Mouse (Mus musculus) heart, adult 2 months (tissue): Measurements from ENCODE around the gene Lpar1. TPM values are rescaled to one million over a fixed set of nuclear protein-coding genes. Genes with fewer than 3 reads are reported as not detected.
A peak's percentile ranks its signal among the peaks of the same experiment; 100 is the strongest.

Experiments used
- DNase-seq, 2 experiments: peaks; one replicate each; pipeline ENCODE4 v3.0.0; 2021
- H3K27ac ChIP-seq: fragments of 200-600 bp; 2 replicates; pipeline ENCODE4 v1.8.1; 2022
- H3K27me3 ChIP-seq: fragments of 200-500 bp; 2 replicates; pipeline ENCODE4 v1.6.1; 2012; ENCODE audit warnings: mild to moderate bottlenecking, low read length, inconsistent platforms, mixed read lengths; ENCODE audit not compliant: control insufficient read depth, insufficient read depth
- H3K36me3 ChIP-seq: fragments of 200-500 bp; 2 replicates; pipeline ENCODE4 v1.6.1; 2012; ENCODE audit warnings: low read length, inconsistent platforms; ENCODE audit not compliant: control insufficient read depth, insufficient read depth
- H3K4me1 ChIP-seq: fragments of 200-500 bp; 2 replicates; pipeline ENCODE4 v1.6.1; 2011; ENCODE audit warnings: low read length; ENCODE audit not compliant: control insufficient read depth, insufficient read depth
- H3K4me3 ChIP-seq: fragments of 200-600 bp; 2 replicates; pipeline ENCODE4 v1.8.1; 2022
- H3K79me2 ChIP-seq: fragments of 200-500 bp; replicated peaks from 2 replicates; pipeline ENCODE4 v1.6.1; 2012; ENCODE audit warnings: mild to moderate bottlenecking, inconsistent platforms, low read length, moderate library complexity, mixed read lengths; ENCODE audit not compliant: control insufficient read depth, insufficient read depth
- H3K9ac ChIP-seq: fragments of 200-500 bp; 2 replicates; pipeline ENCODE4 v1.6.1; 2012; ENCODE audit warnings: low read depth, mild to moderate bottlenecking, control low read depth, inconsistent platforms, low read length, mixed read lengths
- CTCF ChIP-seq: fragments of 200-600 bp; IDR thresholded peaks from 2 replicates; pipeline ENCODE4 v1.8.1; 2022; ENCODE audit warnings: antibody characterized with exemption, mild to moderate bottlenecking, moderate library complexity
- EP300 ChIP-seq: fragments of 200-500 bp; IDR thresholded peaks from 2 replicates; pipeline ENCODE4 v1.6.1; 2011; ENCODE audit warnings: low read depth, low read length, control low read depth; ENCODE audit not compliant: insufficient read depth
- POLR2A ChIP-seq: fragments of 200-500 bp; IDR thresholded peaks from 2 replicates; pipeline ENCODE4 v1.6.1; 2011; ENCODE audit warnings: mild to moderate bottlenecking, low read depth, low read length, control low read depth; ENCODE audit not compliant: insufficient read depth
- WGBS: fragments of 180-500 bp; shearing (Covaris S2); methylation state at CpG from one replicate; pipeline ENCODE4 v1.1.7; 2018; 5-methylcytosine and 5-hydroxymethylcytosine counted together
- intact Hi-C: fragments of 180-260 bp; cut with DNase I; formaldehyde crosslinking; loops from one replicate; pipeline ENCODE4 v1.15.1; 2025
- polyA plus RNA-seq: library from polyadenylated mRNA; depleted of rRNA; stranded (reverse); fragments of >200 nt; gene quantifications from 2 replicates; pipeline ENCODE4 v1.2.3, GENCODE M21; 2012
- total RNA-seq, 2 experiments: library from RNA; stranded (reverse); gene quantifications; 2 replicates each; pipeline ENCODE4 v1.2.3; 2021

Gene Lpar1
- total and polyA plus RNA-seq, 3 experiments, result 8.0 to 15.8 (median 10.7) TPM

DNA sequence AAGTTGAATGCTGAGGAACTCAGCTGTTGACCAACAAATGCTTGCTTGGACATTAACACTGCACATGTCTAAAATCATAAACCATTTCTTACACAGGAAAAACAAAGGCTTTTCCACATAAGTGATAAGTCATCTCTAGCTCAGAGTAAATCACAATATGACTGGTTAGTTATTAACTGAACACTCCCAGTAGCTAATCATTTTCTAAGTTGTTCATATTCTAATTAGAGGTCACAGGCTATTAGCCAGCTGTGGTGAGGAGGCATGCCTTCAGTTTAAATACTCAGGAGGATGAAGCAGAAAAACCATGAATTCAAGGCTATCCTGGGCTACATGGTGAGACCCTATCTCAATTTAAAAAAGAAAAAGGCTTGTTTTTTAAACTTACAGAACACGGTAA is 75.1 kb downstream of the Lpar1 start:
- WGBS, result 100% methylated on average over 1 of the region's 1 CpGs
- DNase-seq, result no peak
- no peaks in the 10 kb centered on the region for H3K79me2 ChIP-seq
- TF ChIP-seq EP300 (no peak), CTCF (no peak), POLR2A (no peak)
- H3K4me1 ChIP-seq, result no peaks in the 10 kb centered on the region
- no peaks in the 10 kb centered on the region for H3K27me3 ChIP-seq
- no peaks in the 10 kb centered on the region for H3K36me3 ChIP-seq
- H3K4me3 ChIP-seq, result no peak overlapping the region
- intact Hi-C loops, result no loop called here
- no peak overlapping the region; the same call in 1 of the 2 replicates for H3K27ac ChIP-seq
- no peak overlapping the region for H3K9ac ChIP-seq

DNA sequence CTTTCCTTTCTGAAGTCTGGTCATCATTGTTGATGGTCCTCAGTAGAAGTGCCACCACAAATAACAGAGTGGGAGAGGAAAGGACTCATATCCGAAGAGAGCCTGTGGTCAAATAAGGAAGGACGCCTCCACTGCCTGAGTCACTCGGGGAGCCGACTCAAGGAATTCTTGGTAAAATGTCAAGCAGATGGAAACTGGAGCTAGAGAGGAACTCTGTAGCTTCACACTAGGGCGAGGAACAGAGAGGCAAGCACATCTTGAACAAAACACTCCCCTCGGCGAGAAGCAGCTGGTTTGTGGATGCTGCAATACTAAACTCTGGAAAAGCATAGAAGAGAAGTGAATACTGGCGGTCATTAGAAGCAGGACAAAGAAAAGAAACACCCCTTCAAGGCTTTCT is 76.0 kb downstream of the Lpar1 start:
- Histone ChIP-seq H3K36me3 (no peaks in the 10 kb centered on the region), H3K27me3 (no peaks in the 10 kb centered on the region), H3K4me1 (no peaks in the 10 kb centered on the region), H3K79me2 (no peaks in the 10 kb centered on the region), H3K4me3 (no peak overlapping the region), H3K27ac (peak overlapping the region; percentile 28), H3K9ac (no peak overlapping the region)
- DNase-seq, result peak in 1 of 2 experiments; percentile 48
- intact Hi-C loops, result no loop called here
- 71% methylated on average over 8 of the region's 8 CpGs for WGBS
- TF ChIP-seq CTCF (no peak), POLR2A (no peak), EP300 (no peak)

DNA sequence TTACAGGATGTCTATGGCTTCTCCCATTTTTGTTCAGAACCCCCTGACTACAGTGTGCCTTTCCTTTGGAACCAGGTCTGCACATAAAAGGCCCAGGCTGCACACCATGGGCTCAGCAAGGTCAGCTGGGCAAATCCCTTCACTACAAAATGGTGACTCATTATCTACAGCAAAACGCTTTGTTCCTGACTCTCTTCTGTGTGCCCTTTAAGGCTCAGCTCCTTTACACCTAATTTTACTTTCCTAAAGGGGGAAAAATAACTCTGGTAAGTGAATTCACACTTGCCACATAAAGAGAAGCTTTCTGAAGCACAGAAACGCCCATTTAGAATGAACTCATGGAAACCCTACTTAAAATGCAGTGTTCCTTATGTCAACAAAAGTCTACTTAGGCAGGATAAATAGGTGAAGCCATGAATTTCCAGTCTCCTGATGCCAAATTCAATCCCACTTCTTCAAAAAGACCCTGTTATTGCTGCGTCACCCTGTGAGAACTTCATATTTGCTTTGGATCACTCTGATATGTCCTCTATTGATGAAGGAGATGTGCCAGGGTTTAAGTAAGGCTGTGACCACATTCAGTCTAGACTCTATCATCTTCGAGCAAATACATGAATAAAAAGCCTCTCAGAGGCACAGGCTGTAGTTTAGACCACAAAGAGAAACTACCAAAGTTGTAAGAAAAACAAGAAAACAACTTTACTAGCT is 82.3 kb downstream of the Lpar1 start:
- Histone ChIP-seq H3K27me3 (no peaks in the 10 kb centered on the region), H3K9ac (no peak overlapping the region), H3K79me2 (no peaks in the 10 kb centered on the region), H3K4me3 (no peak overlapping the region), H3K36me3 (no peaks in the 10 kb centered on the region), H3K4me1 (no peaks in the 10 kb centered on the region), H3K27ac (no peak overlapping the region)
- TF ChIP-seq EP300, result no peak
- no peak for TF ChIP-seq POLR2A
- no peak for TF ChIP-seq CTCF
- intact Hi-C loops, result no loop called here
- WGBS, result 75% methylated on average over 4 of the region's 4 CpGs
- DNase-seq, result no peak

DNA sequence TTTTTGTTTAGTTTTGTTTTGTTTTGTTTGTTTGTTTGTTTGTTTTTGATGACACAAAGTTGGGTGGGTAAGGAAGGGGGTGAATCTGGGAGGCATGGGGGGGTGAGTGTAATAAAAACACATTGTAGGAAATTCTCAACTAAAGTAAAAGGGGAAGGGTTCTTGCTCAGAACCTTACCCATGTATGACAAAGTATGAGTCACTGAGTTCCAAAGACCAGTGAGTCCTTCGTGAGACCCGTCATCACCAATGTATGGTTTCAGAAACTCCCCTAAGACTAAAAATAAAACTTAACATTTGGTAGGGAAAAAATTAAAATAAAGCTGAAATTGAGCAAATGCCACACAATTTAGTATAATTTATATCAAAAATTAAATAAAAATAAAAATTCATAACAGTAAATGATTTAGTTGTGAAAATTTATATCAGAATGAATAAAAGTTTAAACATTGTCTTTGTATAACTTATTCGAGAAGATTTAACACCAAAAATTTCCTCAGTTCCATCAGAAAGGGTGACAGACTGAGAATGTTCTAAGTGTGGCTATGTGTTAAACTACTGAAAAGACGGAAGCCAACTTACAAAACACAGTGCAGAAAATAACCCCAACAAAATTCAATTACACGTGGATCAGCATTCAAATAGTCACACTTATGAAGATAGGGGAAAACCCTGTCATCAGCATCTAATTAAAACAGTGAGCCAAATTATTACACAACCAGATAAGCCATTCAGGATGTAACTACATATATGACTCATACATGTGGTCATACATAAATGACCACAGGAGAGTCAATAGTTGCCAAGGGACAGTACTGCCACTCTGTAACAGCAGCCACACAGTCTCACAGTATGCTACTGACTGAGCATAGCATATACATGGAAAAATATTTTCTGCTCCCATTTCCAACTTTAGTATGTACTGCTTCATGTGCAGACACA is 83.8 kb downstream of the Lpar1 start:
- no peak overlapping the region for H3K9ac ChIP-seq
- no peak overlapping the region for H3K27ac ChIP-seq
- no peak for DNase-seq
- 77% methylated on average over 5 of the region's 5 CpGs for WGBS
- H3K4me1 ChIP-seq, result no peaks in the 10 kb centered on the region
- H3K36me3 ChIP-seq, result no peaks in the 10 kb centered on the region
- H3K79me2 ChIP-seq, result no peaks in the 10 kb centered on the region
- H3K27me3 ChIP-seq, result no peaks in the 10 kb centered on the region
- intact Hi-C loops, result no loop called here
- no peak overlapping the region for H3K4me3 ChIP-seq
- TF ChIP-seq POLR2A (no peak), EP300 (no peak), CTCF (no peak)

DNA sequence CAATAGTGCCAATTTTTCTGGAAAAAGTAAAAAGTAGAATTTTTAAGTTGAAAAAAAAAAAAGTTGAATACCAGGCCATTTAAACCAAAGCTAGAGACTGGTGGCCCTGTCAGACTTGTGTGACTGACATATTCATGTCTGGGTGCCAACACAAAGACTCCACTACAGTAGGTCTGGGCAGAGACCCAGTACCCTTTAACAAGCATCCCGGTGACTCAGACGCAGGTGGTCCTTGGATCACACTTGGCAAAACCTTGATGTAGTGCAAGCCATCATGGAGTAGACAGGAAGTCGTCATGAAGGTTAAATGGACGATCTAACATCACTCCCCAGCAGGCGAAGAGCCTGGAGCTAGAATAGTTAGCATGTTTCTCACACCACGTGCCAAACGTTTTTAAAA is 84.7 kb downstream of the Lpar1 start:
- Histone ChIP-seq H3K27ac (no peak overlapping the region), H3K4me3 (no peak overlapping the region), H3K36me3 (no peaks in the 10 kb centered on the region), H3K79me2 (no peaks in the 10 kb centered on the region), H3K9ac (no peak overlapping the region), H3K27me3 (no peaks in the 10 kb centered on the region), H3K4me1 (no peaks in the 10 kb centered on the region)
- intact Hi-C loops, result no loop called here
- 61% methylated on average over 7 of the region's 7 CpGs for WGBS
- TF ChIP-seq CTCF (no peak), POLR2A (no peak), EP300 (no peak)
- no peak for DNase-seq

DNA sequence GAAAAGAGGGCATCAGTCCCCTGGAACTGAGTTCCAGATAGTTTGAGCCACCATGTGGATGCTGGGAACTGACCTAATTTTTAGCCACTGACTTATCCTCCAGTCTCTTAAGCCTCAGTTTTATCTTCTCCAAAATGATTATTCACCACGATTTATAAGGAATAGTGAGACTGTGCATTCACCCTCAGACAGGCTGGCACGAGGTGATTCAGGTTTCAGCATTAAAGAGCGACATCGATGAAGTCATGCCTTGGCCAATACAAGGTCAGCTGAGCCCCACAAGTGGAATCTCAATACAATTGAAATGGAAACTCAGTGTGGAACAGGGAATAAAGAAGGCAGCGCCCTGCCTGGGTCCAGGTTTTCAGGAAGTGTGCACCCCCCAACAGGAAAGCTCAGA is 88.1 kb downstream of the Lpar1 start:
- TF ChIP-seq CTCF (no peak), POLR2A (no peak), EP300 (no peak)
- Histone ChIP-seq H3K27ac (no peak overlapping the region), H3K9ac (no peak overlapping the region), H3K4me3 (no peak overlapping the region), H3K36me3 (no peaks in the 10 kb centered on the region), H3K79me2 (no peaks in the 10 kb centered on the region), H3K27me3 (no peaks in the 10 kb centered on the region), H3K4me1 (no peaks in the 10 kb centered on the region; the same call in 1 of the 2 replicates)
- intact Hi-C loops, result no loop called here
- 81% methylated on average over 5 of the region's 5 CpGs for WGBS
- no peak for DNase-seq
